Mouse (Mus musculus) embryo, embryonic 10 days (tissue): ENCODE results near the gene Acnat1.
"Not testable (repeated sequence)": the region's sequence is repeated elsewhere in the genome, so short reads cannot be mapped to it uniquely, and the experiment has no call there.

Experiments used
- DNase-seq: peaks from one replicate; pipeline ENCODE4 v3.0.0-alpha.2; 2015; ENCODE audit warnings: low spot score

The Acnat1 gene

DNA sequence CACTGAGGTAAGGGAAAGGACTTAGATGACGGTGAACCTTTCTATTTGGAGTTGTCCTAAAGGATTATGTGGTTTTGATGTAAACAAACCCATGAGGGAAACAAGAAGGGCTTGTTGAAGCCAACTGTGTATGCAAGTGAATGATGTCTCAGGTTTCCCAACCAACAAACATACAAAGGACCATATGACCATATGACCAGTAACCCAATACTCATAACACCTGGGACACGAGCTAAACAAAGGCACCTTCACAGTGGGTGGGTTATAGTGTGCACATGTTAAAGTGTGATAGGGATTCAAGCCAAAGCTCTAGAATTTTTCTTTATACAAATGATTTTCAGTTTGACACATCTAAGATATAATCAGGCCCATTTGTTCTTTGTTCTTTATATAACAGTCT lies 17.5 kb downstream of the Acnat1 start:
- DNase-seq = no peak

DNA sequence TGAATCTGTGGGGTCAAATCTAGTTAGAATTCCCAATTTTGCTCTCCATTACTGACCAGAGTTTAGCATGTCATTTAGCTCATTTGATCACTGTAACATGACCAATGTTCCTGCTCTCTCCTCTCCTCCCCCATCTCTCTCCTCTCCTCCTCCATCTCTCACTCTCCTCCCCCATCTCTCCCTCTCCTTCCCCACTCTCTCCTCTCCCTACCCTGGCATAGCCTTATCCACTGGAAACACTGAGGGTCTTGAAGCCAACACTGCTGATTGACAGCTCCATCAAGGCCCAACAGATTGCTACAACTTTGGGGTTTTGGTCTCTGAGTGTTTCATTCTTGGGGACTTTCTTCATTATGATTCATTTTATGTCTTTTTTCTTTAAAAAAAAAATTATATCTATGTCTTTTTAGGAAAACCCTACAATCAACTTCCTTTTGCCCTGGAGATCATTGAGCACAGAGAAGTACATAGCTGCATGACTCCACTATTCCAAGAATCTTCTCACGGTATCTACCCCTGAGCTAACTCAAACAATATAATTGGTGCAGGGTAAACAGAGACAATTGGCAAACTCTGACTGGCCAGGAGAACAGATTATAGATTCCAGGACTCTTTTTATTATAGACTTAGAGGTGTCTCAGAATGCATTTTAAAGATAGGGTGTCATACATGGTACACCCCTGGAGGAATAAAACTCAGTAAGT lies 21.7 kb downstream of the Acnat1 start:
- no peak for DNase-seq

DNA sequence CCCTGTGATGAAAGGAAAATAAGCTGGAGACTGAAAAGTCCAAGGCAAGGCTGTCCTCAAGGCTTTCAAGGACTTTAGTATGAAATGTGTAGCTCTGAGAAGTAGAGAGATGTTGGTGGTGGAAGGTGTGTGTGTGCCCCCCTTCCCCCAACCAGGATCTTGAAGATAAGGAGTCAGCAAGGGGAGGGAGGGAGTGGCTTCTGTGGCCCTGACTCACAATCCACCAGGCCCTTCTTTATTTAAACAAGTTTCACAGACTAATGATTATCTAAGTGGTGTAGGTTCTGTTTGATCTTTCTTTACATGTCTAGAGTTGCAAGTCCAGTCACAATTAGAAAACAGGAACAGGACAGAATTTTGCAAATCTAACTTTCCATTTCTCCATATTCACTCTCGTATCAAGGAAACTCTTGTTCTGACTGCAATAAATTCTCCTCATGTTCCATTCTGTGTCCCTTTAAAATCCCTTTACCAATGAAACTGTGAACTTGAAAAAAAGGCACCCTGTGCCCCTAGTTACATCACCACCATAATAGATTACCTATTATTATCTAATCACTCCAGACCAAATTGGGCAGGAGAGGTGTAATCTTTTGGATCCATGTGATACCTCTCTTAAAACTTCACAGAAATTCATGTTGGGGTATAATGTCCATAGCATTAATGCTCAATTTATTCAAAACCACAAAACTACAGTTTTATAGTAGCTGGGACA lies 22.4 kb downstream of the Acnat1 start:
- not testable (repeated sequence) for DNase-seq

DNA sequence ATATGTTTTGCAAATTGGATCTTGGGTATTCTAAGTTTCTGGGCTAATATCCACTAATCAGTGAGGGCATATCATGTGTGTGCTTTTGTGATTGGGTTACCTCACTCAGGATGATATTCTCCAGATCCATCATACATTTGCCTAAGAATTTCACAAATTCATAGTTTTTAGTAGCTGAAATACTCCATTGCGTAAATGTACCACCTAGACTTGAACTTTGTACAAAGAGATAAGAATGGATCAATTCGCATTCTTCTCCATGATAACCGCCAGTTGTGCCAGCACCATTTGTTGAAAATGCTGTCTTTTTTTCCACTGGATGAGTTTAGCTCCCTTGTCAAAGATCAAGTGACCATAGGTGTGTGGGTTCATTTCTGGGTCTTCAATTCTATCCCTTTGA lies 36.7 kb downstream of the Acnat1 start:
- DNase-seq = not testable (repeated sequence)

DNA sequence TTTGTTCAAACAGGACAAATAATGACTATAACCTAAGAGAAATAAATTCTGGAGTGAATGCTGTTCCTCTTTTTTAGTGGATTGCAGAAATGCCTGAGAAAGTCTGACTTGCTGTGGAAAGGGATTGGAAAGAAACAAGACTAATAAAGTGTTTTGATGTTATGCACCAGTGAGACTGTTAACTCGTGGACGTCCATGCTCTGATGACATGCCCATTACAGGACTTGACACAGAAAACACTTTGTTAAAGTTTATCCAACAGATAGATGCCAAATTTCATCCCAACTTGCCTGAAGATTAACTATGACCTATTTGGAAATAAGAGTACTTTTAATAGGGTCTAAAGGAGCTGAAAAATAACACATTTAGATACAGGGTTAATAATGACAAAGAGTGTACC lies 63.6 kb downstream of the Acnat1 start:
- DNase-seq = not testable (repeated sequence)

DNA sequence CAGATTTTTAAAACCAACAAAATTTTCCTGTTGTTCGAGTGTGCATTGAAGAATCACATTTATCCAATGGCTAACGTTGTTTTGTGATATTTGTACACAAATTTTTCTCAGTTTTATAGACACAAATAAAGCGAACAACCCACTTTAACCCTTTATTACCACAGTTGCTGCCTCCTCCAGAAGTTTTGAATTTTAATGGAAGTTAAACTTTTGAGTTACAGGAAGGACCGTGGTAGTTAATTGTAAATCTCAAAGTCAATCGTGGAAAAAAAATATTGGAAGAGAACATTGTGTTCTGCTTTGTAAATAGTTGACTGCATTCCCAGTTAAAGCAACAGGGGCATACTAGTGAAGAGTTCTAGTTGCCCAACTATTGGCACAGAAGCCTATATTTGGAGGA lies 65.8 kb downstream of the Acnat1 start, which contains the start of gene Acnat2:
Gene Acnat2, minus strand, starts transcription at position 195 of the 400 bp plus-strand sequence.
- DNase-seq = not testable (repeated sequence)
